Mouse (Mus musculus): Measurements from ENCODE around the gene Rhbdl2. TPM values are rescaled to one million over a fixed set of nuclear protein-coding genes. Genes with fewer than 3 reads are reported as not detected.

Gene Rhbdl2
- total and polyA plus RNA-seq, 3 experiments = 0.11 TPM; not detected in 2

GRCm38 (mm10) chr4:123842126-123842525 is 54.5 kb downstream of the Rhbdl2 start:
- DNase-seq (ENCODE audit: low spot score) (no peak), ATAC-seq (ENCODE audit: extremely low read depth, insufficient number of reproducible peaks, low FRiP score, poor library complexity, severe bottlenecking) (no peak)
- H3K36me3 ChIP-seq (replicated peaks) = no peaks in the 10 kb centered on the region
- no peaks in the 10 kb centered on the region for H3K9me3 ChIP-seq (replicated peaks)
- H3K4me3 ChIP-seq (ENCODE audit: low read depth, low read length) = no peak overlapping the region
- TF ChIP-seq GATA1 (IDR thresholded peaks at IDR 0.05; ENCODE audit: borderline replicate concordance, low read length) (no peak), TAL1 (conservative IDR thresholded peaks at IDR 0.05; ENCODE audit: low read depth, low read length) (no peak), POLR2AphosphoS5 (IDR thresholded peaks at IDR 0.05; ENCODE audit: insufficient replicate concordance, low read depth, low read length) (no peak), GATA2 (IDR thresholded peaks at IDR 0.05; ENCODE audit: borderline replicate concordance, low read depth, low read length) (no peak), CTCF (IDR thresholded peaks at IDR 0.05; ENCODE audit: low read depth, low read length) (no peak)
- H3K4me1 ChIP-seq (ENCODE audit: insufficient read depth, low read depth, low read length) = no peaks in the 10 kb centered on the region
- 0 out of 2 replicates have a peak, but pooled peaks cover 2% of the 10 kb centered on the region for H3K27me3 ChIP-seq (ENCODE audit: insufficient read depth, low read length)

GRCm38 (mm10) chr4:123856888-123857287 is 69.2 kb downstream of the Rhbdl2 start:
- Histone ChIP-seq H3K27me3 (ENCODE audit: insufficient read depth, low read length) (no peaks in the 10 kb centered on the region), H3K9me3 (replicated peaks) (no peaks in the 10 kb centered on the region), H3K4me3 (ENCODE audit: low read depth, low read length) (no peak overlapping the region), H3K36me3 (replicated peaks) (no peaks in the 10 kb centered on the region), H3K4me1 (ENCODE audit: insufficient read depth, low read depth, low read length) (no peaks in the 10 kb centered on the region)
- DNase-seq (ENCODE audit: low spot score) (no peak), ATAC-seq (ENCODE audit: extremely low read depth, insufficient number of reproducible peaks, low FRiP score, poor library complexity, severe bottlenecking) (no peak)
- TF ChIP-seq GATA2 (IDR thresholded peaks at IDR 0.05; ENCODE audit: borderline replicate concordance, low read depth, low read length) = no peak
- no peak for TF ChIP-seq POLR2AphosphoS5 (IDR thresholded peaks at IDR 0.05; ENCODE audit: insufficient replicate concordance, low read depth, low read length)
- TF ChIP-seq CTCF (IDR thresholded peaks at IDR 0.05; ENCODE audit: low read depth, low read length) = no peak
- no peak for TF ChIP-seq TAL1 (conservative IDR thresholded peaks at IDR 0.05; ENCODE audit: low read depth, low read length)
- no peak for TF ChIP-seq GATA1 (IDR thresholded peaks at IDR 0.05; ENCODE audit: borderline replicate concordance, low read length)

GRCm38 (mm10) chr4:123858090-123858489 is 70.4 kb downstream of the Rhbdl2 start:
- Histone ChIP-seq H3K4me1 (ENCODE audit: insufficient read depth, low read depth, low read length) (no peaks in the 10 kb centered on the region), H3K9me3 (replicated peaks) (no peaks in the 10 kb centered on the region), H3K36me3 (replicated peaks) (no peaks in the 10 kb centered on the region), H3K27me3 (ENCODE audit: insufficient read depth, low read length) (no peaks in the 10 kb centered on the region), H3K4me3 (ENCODE audit: low read depth, low read length) (no peak overlapping the region)
- ATAC-seq (ENCODE audit: extremely low read depth, insufficient number of reproducible peaks, low FRiP score, poor library complexity, severe bottlenecking) (no peak), DNase-seq (ENCODE audit: low spot score) (no peak)
- TF ChIP-seq GATA2 (IDR thresholded peaks at IDR 0.05; ENCODE audit: borderline replicate concordance, low read depth, low read length) (no peak), CTCF (IDR thresholded peaks at IDR 0.05; ENCODE audit: low read depth, low read length) (no peak), POLR2AphosphoS5 (IDR thresholded peaks at IDR 0.05; ENCODE audit: insufficient replicate concordance, low read depth, low read length) (no peak), TAL1 (conservative IDR thresholded peaks at IDR 0.05; ENCODE audit: low read depth, low read length) (no peak), GATA1 (IDR thresholded peaks at IDR 0.05; ENCODE audit: borderline replicate concordance, low read length) (no peak)

GRCm38 (mm10) chr4:123859379-123859778 is 71.7 kb downstream of the Rhbdl2 start, which contains the start of gene 4933427I04Rik:
Gene 4933427I04Rik (plus strand): TSS chr4:123859679.
- Histone ChIP-seq H3K27me3 (ENCODE audit: insufficient read depth, low read length) (no peaks in the 10 kb centered on the region), H3K36me3 (replicated peaks) (no peaks in the 10 kb centered on the region), H3K9me3 (replicated peaks) (no peaks in the 10 kb centered on the region), H3K4me1 (ENCODE audit: insufficient read depth, low read depth, low read length) (no peaks in the 10 kb centered on the region), H3K4me3 (ENCODE audit: low read depth, low read length) (no peak within 1 kb of the TSS)
- no peak for ATAC-seq (ENCODE audit: extremely low read depth, insufficient number of reproducible peaks, low FRiP score, poor library complexity, severe bottlenecking)
- TF ChIP-seq CTCF (IDR thresholded peaks at IDR 0.05; ENCODE audit: low read depth, low read length) (no peak), GATA2 (IDR thresholded peaks at IDR 0.05; ENCODE audit: borderline replicate concordance, low read depth, low read length) (no peak), GATA1 (IDR thresholded peaks at IDR 0.05; ENCODE audit: borderline replicate concordance, low read length) (no peak), TAL1 (conservative IDR thresholded peaks at IDR 0.05; ENCODE audit: low read depth, low read length) (no peak), POLR2AphosphoS5 (IDR thresholded peaks at IDR 0.05; ENCODE audit: insufficient replicate concordance, low read depth, low read length) (no peak)
- no peak for DNase-seq (ENCODE audit: low spot score)

- DNase-seq (ENCODE audit: low spot score) (no peak), ATAC-seq (ENCODE audit: extremely low read depth, insufficient number of reproducible peaks, low FRiP score, poor library complexity, severe bottlenecking) (no peak)
- Histone ChIP-seq H3K36me3 (replicated peaks) (no peaks in the 10 kb centered on the region), H3K4me3 (ENCODE audit: low read depth, low read length) (no peak overlapping the region), H3K4me1 (ENCODE audit: insufficient read depth, low read depth, low read length) (no peaks in the 10 kb centered on the region), H3K9me3 (replicated peaks) (no peaks in the 10 kb centered on the region), H3K27me3 (ENCODE audit: insufficient read depth, low read length) (no peaks in the 10 kb centered on the region)
- TF ChIP-seq TAL1 (conservative IDR thresholded peaks at IDR 0.05; ENCODE audit: low read depth, low read length) (no peak), GATA2 (IDR thresholded peaks at IDR 0.05; ENCODE audit: borderline replicate concordance, low read depth, low read length) (no peak), CTCF (IDR thresholded peaks at IDR 0.05; ENCODE audit: low read depth, low read length) (no peak), GATA1 (IDR thresholded peaks at IDR 0.05; ENCODE audit: borderline replicate concordance, low read length) (no peak), POLR2AphosphoS5 (IDR thresholded peaks at IDR 0.05; ENCODE audit: insufficient replicate concordance, low read depth, low read length) (no peak)
Measured at GRCm38 (mm10) chr4:123859803-123860202, 72.1 kb downstream of the Rhbdl2 start.

- ATAC-seq (ENCODE audit: extremely low read depth, insufficient number of reproducible peaks, low FRiP score, poor library complexity, severe bottlenecking) (no peak), DNase-seq (ENCODE audit: low spot score) (no peak)
- Histone ChIP-seq H3K4me1 (ENCODE audit: insufficient read depth, low read depth, low read length) (no peaks in the 10 kb centered on the region), H3K27me3 (ENCODE audit: insufficient read depth, low read length) (no peaks in the 10 kb centered on the region), H3K4me3 (ENCODE audit: low read depth, low read length) (no peak overlapping the region), H3K36me3 (replicated peaks) (no peaks in the 10 kb centered on the region), H3K9me3 (replicated peaks) (no peaks in the 10 kb centered on the region)
- TF ChIP-seq GATA2 (IDR thresholded peaks at IDR 0.05; ENCODE audit: borderline replicate concordance, low read depth, low read length) (no peak), CTCF (IDR thresholded peaks at IDR 0.05; ENCODE audit: low read depth, low read length) (no peak), GATA1 (IDR thresholded peaks at IDR 0.05; ENCODE audit: borderline replicate concordance, low read length) (no peak), POLR2AphosphoS5 (IDR thresholded peaks at IDR 0.05; ENCODE audit: insufficient replicate concordance, low read depth, low read length) (no peak), TAL1 (conservative IDR thresholded peaks at IDR 0.05; ENCODE audit: low read depth, low read length) (no peak)
Measured at GRCm38 (mm10) chr4:123860621-123861020, 72.9 kb downstream of the Rhbdl2 start.

Other genes starting within 250 kb of the Rhbdl2 start
- 169 and 174 TPM in 2 replicates for gene Macf1, start 103.5 kb upstream of the Rhbdl2 start, total RNA-seq (2014; fragmentation: Nextera tagmentation)
- 116 and 129 TPM in 2 replicates for gene Macf1, start 103.5 kb upstream of the Rhbdl2 start, total RNA-seq (2017)
- gene Macf1, start 103.5 kb upstream of the Rhbdl2 start, polyA plus RNA-seq (2012) = 33.7 and 39.3 TPM in 2 replicates
- 5.8 and 6.6 TPM in 2 replicates for gene Ndufs5, start 69.7 kb upstream of the Rhbdl2 start, total RNA-seq (2014; fragmentation: Nextera tagmentation)
- 80.6 and 87.6 TPM in 2 replicates for gene Ndufs5, start 69.7 kb upstream of the Rhbdl2 start, total RNA-seq (2017)
- gene Ndufs5, start 69.7 kb upstream of the Rhbdl2 start, polyA plus RNA-seq (2012) = 52.2 and 74.9 TPM in 2 replicates
- 67.6 and 70.1 TPM in 2 replicates for gene Akirin1, start 37.5 kb upstream of the Rhbdl2 start, total RNA-seq (2014; fragmentation: Nextera tagmentation)
- gene Akirin1, start 37.5 kb upstream of the Rhbdl2 start, total RNA-seq (2017) = 61.8 and 68.4 TPM in 2 replicates
- 179 and 257 TPM in 2 replicates for gene Akirin1, start 37.5 kb upstream of the Rhbdl2 start, polyA plus RNA-seq (2012)
- gene 4933427I04Rik, start 71.8 kb downstream of the Rhbdl2 start, total RNA-seq (2014; fragmentation: Nextera tagmentation) = not detected in 2 replicates
- 0.17 and 0.22 TPM in 2 replicates for gene 4933427I04Rik, start 71.8 kb downstream of the Rhbdl2 start, total RNA-seq (2017)
- gene 4933427I04Rik, start 71.8 kb downstream of the Rhbdl2 start, polyA plus RNA-seq (2012) = not detected in 2 replicates
- gene Mycbp, start 117.0 kb downstream of the Rhbdl2 start, total RNA-seq (2014; fragmentation: Nextera tagmentation) = 24.6 and 28.1 TPM in 2 replicates
- 26.6 and 27.2 TPM in 2 replicates for gene Mycbp, start 117.0 kb downstream of the Rhbdl2 start, total RNA-seq (2017)
- 14.5 and 47.3 TPM in 2 replicates for gene Mycbp, start 117.0 kb downstream of the Rhbdl2 start, polyA plus RNA-seq (2012)
- 50.1 and 54.7 TPM in 2 replicates for gene Rragc, start 129.6 kb downstream of the Rhbdl2 start, total RNA-seq (2014; fragmentation: Nextera tagmentation)
- gene Rragc, start 129.6 kb downstream of the Rhbdl2 start, total RNA-seq (2017) = 113 and 141 TPM in 2 replicates
- gene Rragc, start 129.6 kb downstream of the Rhbdl2 start, polyA plus RNA-seq (2012) = 24.2 and 34.2 TPM in 2 replicates
- gene 4930535I16Rik, start 130.1 kb downstream of the Rhbdl2 start, total RNA-seq (2014; fragmentation: Nextera tagmentation) = not detected in 2 replicates
- not detected in 2 replicates for gene 4930535I16Rik, start 130.1 kb downstream of the Rhbdl2 start, total RNA-seq (2017)
- 0.20 TPM in 1 of 2 replicates, not detected in the other for gene 4930535I16Rik, start 130.1 kb downstream of the Rhbdl2 start, polyA plus RNA-seq (2012)